Mouse (Mus musculus): ENCODE measurements around the gene Il17ra. TPM values are rescaled to one million over a fixed set of nuclear protein-coding genes. Genes with fewer than 3 reads are reported as not detected.

Il17ra gene
- polyA plus RNA-seq, 1 experiment from 2014 or later, result 3.0 TPM

GRCm38 (mm10) chr6:120479302-120479701, 16.3 kb downstream of the Il17ra start:
- Histone ChIP-seq H3K4me1 (peaks cover 4% of the 10 kb centered on the region; the same call in 1 of the 2 replicates), H3K27ac (no peak overlapping the region), H3K27me3 (ENCODE audit: low read depth, poor library complexity, severe bottlenecking) (no peaks in the 10 kb centered on the region), H3K36me3 (peaks cover 6% of the 10 kb centered on the region), H3K4me3 (no peak overlapping the region), H3K9me3 (replicated peaks) (no peaks in the 10 kb centered on the region)
- DNase-seq (ENCODE audit: low spot score), result no peak
- WGBS, result 84% methylated on average over 2 of the region's 2 CpGs

GRCm38 (mm10) chr6:120480361-120480760, 17.3 kb downstream of the Il17ra start:
- Histone ChIP-seq H3K9me3 (replicated peaks) (no peaks in the 10 kb centered on the region), H3K27me3 (ENCODE audit: low read depth, poor library complexity, severe bottlenecking) (0 out of 2 replicates have a peak, but pooled peaks cover 3% of the 10 kb centered on the region), H3K36me3 (peaks cover 6% of the 10 kb centered on the region), H3K4me3 (no peak overlapping the region), H3K27ac (no peak overlapping the region), H3K4me1 (peaks cover 4% of the 10 kb centered on the region; the same call in 1 of the 2 replicates)
- 91% methylated on average over 5 of the region's 5 CpGs for WGBS
- DNase-seq (ENCODE audit: low spot score), result no peak

GRCm38 (mm10) chr6:120481538-120481937, 18.5 kb downstream of the Il17ra start:
- Histone ChIP-seq H3K4me3 (no peak overlapping the region), H3K27me3 (ENCODE audit: low read depth, poor library complexity, severe bottlenecking) (0 out of 2 replicates have a peak, but pooled peaks cover 3% of the 10 kb centered on the region), H3K36me3 (peaks cover 6% of the 10 kb centered on the region), H3K4me1 (peaks cover 4% of the 10 kb centered on the region; the same call in 1 of the 2 replicates), H3K9me3 (replicated peaks) (no peaks in the 10 kb centered on the region), H3K27ac (no peak overlapping the region)
- 92% methylated on average over 6 of the region's 6 CpGs for WGBS
- no peak for DNase-seq (ENCODE audit: low spot score)

GRCm38 (mm10) chr6:120482021-120482420, 19.0 kb downstream of the Il17ra start:
- no peak for DNase-seq (ENCODE audit: low spot score)
- no peak overlapping the region for H3K4me3 ChIP-seq
- H3K27ac ChIP-seq, result no peak overlapping the region
- 0 out of 2 replicates have a peak, but pooled peaks cover 5% of the 10 kb centered on the region for H3K27me3 ChIP-seq (ENCODE audit: low read depth, poor library complexity, severe bottlenecking)
- peaks cover 4% of the 10 kb centered on the region; the same call in 1 of the 2 replicates for H3K4me1 ChIP-seq
- WGBS, result 90% methylated on average over 14 of the region's 14 CpGs
- peaks cover 6% of the 10 kb centered on the region for H3K36me3 ChIP-seq
- H3K9me3 ChIP-seq (replicated peaks), result no peaks in the 10 kb centered on the region

- Histone ChIP-seq H3K4me3 (no peak overlapping the region), H3K4me1 (peaks cover 4% of the 10 kb centered on the region; the same call in 1 of the 2 replicates), H3K36me3 (peaks cover 6% of the 10 kb centered on the region), H3K27me3 (ENCODE audit: low read depth, poor library complexity, severe bottlenecking) (0 out of 2 replicates have a peak, but pooled peaks cover 7% of the 10 kb centered on the region), H3K9me3 (replicated peaks) (no peaks in the 10 kb centered on the region), H3K27ac (no peak overlapping the region)
- DNase-seq (ENCODE audit: low spot score), result no peak
- WGBS, result 45% methylated on average over 6 of the region's 6 CpGs
These were observed 19.7 kb downstream of the Il17ra start for GRCm38 (mm10) chr6:120482756-120483155.

- no peak for DNase-seq (ENCODE audit: low spot score)
- H3K27ac ChIP-seq, result no peak overlapping the region
- 0 out of 2 replicates have a peak, but pooled peaks cover 7% of the 10 kb centered on the region for H3K27me3 ChIP-seq (ENCODE audit: low read depth, poor library complexity, severe bottlenecking)
- 36% methylated on average over 8 of the region's 8 CpGs for WGBS
- H3K4me1 ChIP-seq, result peaks cover 4% of the 10 kb centered on the region; the same call in 1 of the 2 replicates
- peaks cover 6% of the 10 kb centered on the region for H3K36me3 ChIP-seq
- no peaks in the 10 kb centered on the region for H3K9me3 ChIP-seq (replicated peaks)
- no peak overlapping the region for H3K4me3 ChIP-seq
These were observed 20.2 kb downstream of the Il17ra start for GRCm38 (mm10) chr6:120483211-120483626.

- Histone ChIP-seq H3K36me3 (peaks cover 6% of the 10 kb centered on the region), H3K4me3 (no peak overlapping the region), H3K4me1 (peaks cover 4% of the 10 kb centered on the region; the same call in 1 of the 2 replicates), H3K27ac (no peak overlapping the region), H3K9me3 (replicated peaks) (no peaks in the 10 kb centered on the region), H3K27me3 (ENCODE audit: low read depth, poor library complexity, severe bottlenecking) (peaks cover 13% of the 10 kb centered on the region; the same call in 1 of the 2 replicates)
- DNase-seq (ENCODE audit: low spot score), result no peak
- WGBS, result 87% methylated on average over 3 of the region's 3 CpGs
These were observed 22.0 kb downstream of the Il17ra start for GRCm38 (mm10) chr6:120485038-120485437.

- no peak for DNase-seq (ENCODE audit: low spot score)
- Histone ChIP-seq H3K4me3 (no peak overlapping the region), H3K27me3 (ENCODE audit: low read depth, poor library complexity, severe bottlenecking) (peaks cover 23% of the 10 kb centered on the region), H3K36me3 (peaks cover 3% of the 10 kb centered on the region), H3K9me3 (replicated peaks) (no peaks in the 10 kb centered on the region), H3K27ac (no peak overlapping the region), H3K4me1 (peaks cover 4% of the 10 kb centered on the region; the same call in 1 of the 2 replicates)
- 82% methylated on average over 8 of the region's 8 CpGs for WGBS
These were observed 23.0 kb downstream of the Il17ra start for GRCm38 (mm10) chr6:120486051-120486510.

- 70% methylated on average over 3 of the region's 3 CpGs for WGBS
- no peaks in the 10 kb centered on the region for H3K9me3 ChIP-seq (replicated peaks)
- H3K4me1 ChIP-seq, result peaks cover 20% of the 10 kb centered on the region
- DNase-seq (ENCODE audit: low spot score), result no peak
- no peak overlapping the region for H3K27ac ChIP-seq
- H3K36me3 ChIP-seq, result no peaks in the 10 kb centered on the region
- H3K27me3 ChIP-seq (ENCODE audit: low read depth, poor library complexity, severe bottlenecking), result peaks cover 49% of the 10 kb centered on the region
- H3K4me3 ChIP-seq, result no peak overlapping the region
These were observed 25.6 kb downstream of the Il17ra start for GRCm38 (mm10) chr6:120488647-120489046.

GRCm38 (mm10) chr6:120489461-120489860, 26.4 kb downstream of the Il17ra start:
- no peaks in the 10 kb centered on the region for H3K36me3 ChIP-seq
- H3K9me3 ChIP-seq (replicated peaks), result no peaks in the 10 kb centered on the region
- H3K4me3 ChIP-seq, result no peak overlapping the region
- no peak overlapping the region for H3K27ac ChIP-seq
- 74% methylated on average over 2 of the region's 2 CpGs for WGBS
- DNase-seq (ENCODE audit: low spot score), result no peak
- H3K4me1 ChIP-seq, result peaks cover 27% of the 10 kb centered on the region
- H3K27me3 ChIP-seq (ENCODE audit: low read depth, poor library complexity, severe bottlenecking), result peaks cover 57% of the 10 kb centered on the region

- Histone ChIP-seq H3K9me3 (replicated peaks) (no peaks in the 10 kb centered on the region), H3K27ac (no peak overlapping the region), H3K27me3 (ENCODE audit: low read depth, poor library complexity, severe bottlenecking) (peaks cover 63% of the 10 kb centered on the region), H3K4me3 (no peak overlapping the region), H3K36me3 (no peaks in the 10 kb centered on the region), H3K4me1 (peaks cover 30% of the 10 kb centered on the region)
- no peak for DNase-seq (ENCODE audit: low spot score)
- 56% methylated on average over 7 of the region's 7 CpGs for WGBS
These were observed 28.0 kb downstream of the Il17ra start for GRCm38 (mm10) chr6:120491064-120491463.

- Histone ChIP-seq H3K27ac (0 out of 2 replicates have a peak overlapping the region, but pooled peaks have one; percentile 8), H3K36me3 (no peaks in the 10 kb centered on the region), H3K4me1 (peaks cover 33% of the 10 kb centered on the region), H3K27me3 (ENCODE audit: low read depth, poor library complexity, severe bottlenecking) (peaks cover 61% of the 10 kb centered on the region), H3K9me3 (replicated peaks) (no peaks in the 10 kb centered on the region), H3K4me3 (peak overlapping the region; percentile 83)
- 10% methylated on average over 22 of the region's 22 CpGs for WGBS
- DNase-seq (ENCODE audit: low spot score), result no peak
These were observed 28.9 kb downstream of the Il17ra start for GRCm38 (mm10) chr6:120491862-120492498.

Measured in limb, embryonic 10.5 days (tissue).